Mouse (Mus musculus) urinary bladder, postnatal 14 days (tissue): Measurements from ENCODE around the gene 1110051M20Rik.
"Not testable (repeated sequence)": the region's sequence is repeated elsewhere in the genome, so short reads cannot be mapped to it uniquely, and the experiment has no call there.

Experiments
- DNase-seq: peaks from one replicate; pipeline ENCODE4 v3.0.0; 2021; ENCODE audit warnings: low spot score

Gene 1110051M20Rik

GRCm38 (mm10) chr2:91258830-91259229, 185.7 kb downstream of the 1110051M20Rik start:
- no peak for DNase-seq

GRCm38 (mm10) chr2:91258054-91258453, 186.4 kb downstream of the 1110051M20Rik start:
- DNase-seq = no peak

GRCm38 (mm10) chr2:91257126-91257980, 187.2 kb downstream of the 1110051M20Rik start:
- peak; percentile 53 for DNase-seq

- DNase-seq = peak; percentile 69
Measured at GRCm38 (mm10) chr2:91256256-91257125, 188.0 kb downstream of the 1110051M20Rik start.

- no peak for DNase-seq
Measured at GRCm38 (mm10) chr2:91255661-91256150, 188.8 kb downstream of the 1110051M20Rik start, which contains the start of gene Pacsin3. Gene Pacsin3 (plus strand): TSS chr2:91255954.

- no peak for DNase-seq
Measured at GRCm38 (mm10) chr2:91254725-91255380, 189.7 kb downstream of the 1110051M20Rik start.

- no peak for DNase-seq
Measured at GRCm38 (mm10) chr2:91252512-91252911, 192.0 kb downstream of the 1110051M20Rik start.

- DNase-seq = no peak
Measured at GRCm38 (mm10) chr2:91252001-91252400, 192.5 kb downstream of the 1110051M20Rik start.

GRCm38 (mm10) chr2:91248366-91248765, 196.1 kb downstream of the 1110051M20Rik start:
- DNase-seq = no peak

GRCm38 (mm10) chr2:91244557-91245228, 199.8 kb downstream of the 1110051M20Rik start:
- DNase-seq = no peak

GRCm38 (mm10) chr2:91243416-91243815, 201.1 kb downstream of the 1110051M20Rik start:
- no peak for DNase-seq

GRCm38 (mm10) chr2:91242547-91242946, 202.0 kb downstream of the 1110051M20Rik start:
- DNase-seq = peak; percentile 14

- not testable (repeated sequence) for DNase-seq
Measured at GRCm38 (mm10) chr2:91237511-91238080, 206.9 kb downstream of the 1110051M20Rik start.

- peak; percentile 95 for DNase-seq
Measured at GRCm38 (mm10) chr2:91236601-91237510, 207.6 kb downstream of the 1110051M20Rik start, which contains the start of gene Ddb2. Gene Ddb2 (minus strand): TSS chr2:91236982.

- DNase-seq = no peak
Measured at GRCm38 (mm10) chr2:91229735-91230134, 214.8 kb downstream of the 1110051M20Rik start.
